Mouse (Mus musculus) liver (tissue): ENCODE measurements around the gene Pdk2.

ENCODE experiments used
- DNase-seq: peaks from one replicate; pipeline ENCODE4 v3.0.0-alpha.2; 2020; ENCODE audit warnings: mixed read lengths

Pdk2 gene

GRCm38 (mm10) chr11:95001584-95002347 lies 39.4 kb downstream of the Pdk2 start:
- DNase-seq = no peak

GRCm38 (mm10) chr11:95001058-95001457 lies 40.1 kb downstream of the Pdk2 start:
- peak; percentile 82 for DNase-seq

GRCm38 (mm10) chr11:95000548-95000947 lies 40.6 kb downstream of the Pdk2 start:
- peak; percentile 55 for DNase-seq

DNA sequence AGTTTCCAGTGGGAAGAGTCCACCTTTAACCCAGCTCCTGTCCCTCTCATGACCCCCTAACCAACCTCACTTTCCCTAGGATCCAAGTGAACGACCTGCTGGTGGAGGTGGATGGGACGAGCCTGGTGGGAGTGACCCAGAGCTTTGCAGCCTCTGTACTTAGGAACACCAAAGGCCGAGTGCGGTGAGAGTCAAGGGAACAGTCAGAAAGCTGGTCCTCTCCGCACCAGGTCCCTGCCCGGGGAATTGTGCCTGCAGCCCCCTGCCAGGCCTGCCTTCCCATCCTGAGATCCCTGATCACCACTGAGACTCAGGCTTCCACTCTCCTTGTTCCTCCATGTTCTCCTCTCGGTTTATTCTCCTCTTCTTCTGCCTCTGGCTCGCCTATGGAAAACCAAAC lies 41.0 kb downstream of the Pdk2 start:
- no peak for DNase-seq

DNA sequence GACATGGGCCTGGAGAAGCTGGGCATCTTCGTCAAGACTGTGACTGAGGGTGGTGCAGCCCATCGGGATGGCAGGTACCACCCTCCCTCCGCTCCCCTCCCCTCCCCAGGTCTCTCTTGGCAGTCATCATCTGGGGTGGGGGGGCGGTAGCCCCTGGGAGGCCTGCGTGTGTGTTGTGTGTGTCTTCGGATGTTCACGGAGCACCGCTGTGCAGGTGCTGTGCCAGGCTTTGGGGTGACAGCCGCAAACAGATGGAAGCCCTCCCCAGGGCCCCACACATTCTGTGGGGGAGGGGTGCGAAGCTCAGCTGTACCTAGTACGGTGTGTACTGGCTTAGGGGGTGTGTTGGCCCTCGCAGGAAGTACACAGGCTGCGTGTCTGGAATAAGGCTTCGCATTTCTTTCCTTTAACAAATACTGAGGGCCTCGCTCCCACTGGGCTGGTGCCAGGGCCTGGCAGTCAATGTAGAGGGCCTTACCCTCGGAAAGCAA lies 43.1 kb downstream of the Pdk2 start:
- peak; percentile 59 for DNase-seq

DNA sequence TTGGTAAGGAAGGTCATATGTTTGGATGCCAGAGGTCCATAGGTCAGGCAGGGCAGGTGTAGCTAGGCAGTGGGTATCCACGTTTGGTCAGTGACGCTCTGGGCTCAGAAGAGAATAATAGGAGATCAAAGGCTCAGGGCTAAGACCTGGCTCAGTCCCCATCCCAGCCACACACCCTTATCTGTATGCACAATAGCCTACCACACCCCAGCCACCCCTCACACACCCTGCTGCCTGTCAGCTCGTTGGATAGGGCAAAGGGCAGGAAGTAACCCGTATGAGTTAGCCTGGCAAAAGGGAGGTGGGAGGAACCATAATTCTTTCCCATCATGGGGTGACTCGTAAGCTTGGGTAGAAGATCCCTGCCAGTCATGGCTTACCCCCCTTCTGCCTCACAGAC lies 43.6 kb downstream of the Pdk2 start:
- peak; percentile 89 for DNase-seq

GRCm38 (mm10) chr11:94996984-94997383 lies 44.2 kb downstream of the Pdk2 start:
- no peak for DNase-seq

DNA sequence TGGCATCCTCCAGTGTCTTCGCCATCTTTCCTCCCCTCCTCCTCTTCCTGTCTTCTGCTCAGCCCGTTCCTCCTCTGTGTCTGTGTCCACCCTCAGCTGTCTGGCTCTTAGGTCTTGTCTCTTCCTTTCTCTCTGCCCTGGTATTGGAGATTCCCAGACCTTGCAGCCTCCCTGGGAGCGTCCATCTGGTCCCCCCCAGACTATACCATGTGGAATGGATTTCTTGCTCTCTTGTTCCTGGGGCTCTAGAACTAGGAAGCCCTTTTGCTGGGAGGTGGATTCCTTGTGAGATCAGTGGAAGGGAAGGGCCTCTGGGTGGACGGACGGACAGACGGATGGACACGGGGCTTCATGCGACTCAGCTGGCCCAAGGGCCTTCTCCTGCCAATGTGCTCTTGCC lies 45.1 kb downstream of the Pdk2 start:
- DNase-seq = no peak

- DNase-seq = no peak
Observed at GRCm38 (mm10) chr11:94994947-94995772, 46.0 kb downstream of the Pdk2 start.

DNA sequence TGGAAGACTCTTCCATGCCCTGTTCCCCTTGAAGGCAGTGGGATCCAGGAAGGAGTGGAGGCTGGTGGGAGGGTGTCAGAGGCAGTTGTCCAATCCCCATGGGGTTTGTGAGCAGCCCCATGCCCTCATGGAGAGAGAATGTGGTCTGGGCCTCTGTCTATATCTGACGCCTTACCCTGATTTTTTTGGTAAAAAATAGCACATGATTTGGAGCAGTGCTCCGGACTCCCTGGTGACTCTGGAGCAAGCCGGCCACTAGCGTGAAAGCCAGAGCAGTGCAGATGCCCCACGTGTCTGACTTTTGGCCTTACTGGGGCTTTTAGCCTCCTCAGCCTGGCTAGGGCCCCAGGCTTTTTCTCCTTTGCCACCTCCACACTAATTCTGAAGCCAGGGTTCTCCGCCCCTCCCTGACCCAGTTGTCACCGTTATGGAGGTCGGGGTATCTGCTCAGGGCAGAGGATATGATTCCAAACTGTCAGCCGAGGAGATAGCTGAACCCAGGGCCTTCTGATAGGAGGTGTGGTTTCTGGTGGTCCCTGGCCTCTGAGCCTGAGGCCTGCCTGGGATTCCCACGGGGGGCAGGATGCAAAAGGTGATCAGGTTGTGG lies 46.8 kb downstream of the Pdk2 start:
- peak; percentile 43 for DNase-seq

DNA sequence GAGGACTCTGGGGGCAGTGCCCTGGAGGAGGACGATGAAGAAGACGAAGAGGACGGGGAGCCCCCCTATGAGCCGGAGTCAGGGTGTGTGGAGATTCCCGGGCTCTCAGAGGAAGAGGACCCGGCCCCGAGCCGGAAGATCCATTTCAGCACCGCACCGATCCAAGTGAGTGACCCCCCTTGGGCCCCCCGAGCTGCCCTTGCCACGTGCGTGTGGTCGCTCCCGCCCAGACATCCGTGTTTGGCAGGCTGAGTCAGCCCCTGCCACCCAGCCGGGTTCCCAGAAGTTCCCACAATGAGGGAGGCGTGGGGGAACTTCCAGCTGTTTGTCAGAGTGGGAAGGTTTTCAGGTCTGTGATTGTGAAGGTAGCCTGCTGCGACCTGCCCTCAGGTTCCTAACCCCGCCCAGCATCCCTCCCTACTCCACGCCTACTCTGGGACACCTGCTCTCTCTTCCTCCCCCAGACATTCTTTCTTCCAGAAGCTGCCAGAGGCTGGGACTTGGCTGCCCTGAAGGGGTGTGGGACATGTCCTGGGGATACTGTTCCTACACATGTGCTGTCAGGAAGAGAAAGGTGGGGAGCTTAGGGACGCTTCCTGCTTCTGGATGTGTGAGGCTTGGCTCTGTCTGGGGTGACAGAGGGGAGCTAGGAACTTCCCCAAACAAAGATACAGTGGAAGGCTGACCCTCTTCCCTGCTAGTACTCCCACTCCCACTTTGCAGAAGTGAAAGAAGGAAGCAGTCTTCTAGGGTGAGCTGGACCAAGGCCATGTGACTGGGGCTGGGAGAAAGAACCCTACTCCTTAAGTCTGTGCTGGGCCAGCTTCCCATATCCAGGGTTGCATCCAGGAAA lies 48.2 kb downstream of the Pdk2 start:
- peak; percentile 82 for DNase-seq

DNA sequence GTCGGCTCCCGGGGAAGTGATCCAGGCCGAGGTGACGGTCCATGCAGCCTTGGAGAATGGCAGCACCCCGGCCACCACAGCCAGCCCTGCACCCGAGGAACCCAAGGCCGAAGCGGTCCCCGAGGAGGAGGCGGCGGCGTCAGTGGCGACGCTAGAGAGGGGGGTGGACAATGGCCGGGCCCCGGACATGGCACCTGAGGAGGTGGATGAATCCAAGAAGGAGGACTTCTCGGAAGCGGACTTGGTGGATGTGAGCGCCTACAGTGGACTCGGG lies 48.7 kb downstream of the Pdk2 start:
- DNase-seq = peak; percentile 37

GRCm38 (mm10) chr11:94991641-94992479 lies 49.3 kb downstream of the Pdk2 start:
- peak; percentile 74 for DNase-seq

DNA sequence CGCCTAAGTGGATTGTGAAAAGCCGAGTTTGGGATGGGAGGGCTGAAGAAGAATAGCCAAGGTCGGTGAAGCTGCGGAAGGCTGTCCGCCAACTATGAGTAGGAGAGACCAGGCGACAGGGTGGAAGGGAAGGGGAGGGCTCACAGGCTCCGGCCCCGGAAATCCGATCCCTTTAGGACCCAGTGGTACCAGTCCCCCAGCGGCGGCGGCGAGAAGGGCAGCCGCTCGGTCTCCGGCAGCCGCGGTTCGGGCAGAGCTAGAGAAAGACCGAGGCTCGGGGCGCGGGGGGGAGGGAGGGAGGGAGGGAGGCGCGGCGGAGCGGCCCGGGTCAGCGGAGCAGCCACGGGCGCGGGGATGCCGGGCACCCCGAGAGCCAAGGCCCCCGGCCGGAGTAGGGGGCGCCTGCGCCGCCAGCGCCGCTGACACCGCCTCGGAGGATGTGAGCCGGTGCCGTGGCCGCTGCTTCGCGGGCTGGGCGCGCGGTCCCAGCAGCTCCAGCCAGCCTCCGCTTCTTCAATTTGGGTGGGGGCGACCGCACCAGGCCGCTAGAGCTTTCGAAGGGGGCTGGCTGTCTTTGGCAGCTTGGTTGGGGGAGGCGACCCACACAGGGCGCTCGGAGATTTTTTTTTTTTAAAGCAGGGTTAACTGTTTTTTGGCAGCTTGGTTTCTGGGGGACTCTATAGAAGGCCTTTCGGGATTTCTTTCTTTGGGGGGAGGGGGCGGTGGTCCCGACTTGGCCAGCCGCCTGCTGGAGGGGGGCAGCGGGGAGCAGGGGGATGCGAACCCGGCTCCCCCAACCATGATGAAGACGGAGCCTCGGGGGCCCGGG lies 50.2 kb downstream of the Pdk2 start, which contains the start of gene Ppp1r9b:
Gene Ppp1r9b (plus strand): TSS at position 287 of the 829 bp plus-strand sequence.
- peak; percentile 94 for DNase-seq

DNA sequence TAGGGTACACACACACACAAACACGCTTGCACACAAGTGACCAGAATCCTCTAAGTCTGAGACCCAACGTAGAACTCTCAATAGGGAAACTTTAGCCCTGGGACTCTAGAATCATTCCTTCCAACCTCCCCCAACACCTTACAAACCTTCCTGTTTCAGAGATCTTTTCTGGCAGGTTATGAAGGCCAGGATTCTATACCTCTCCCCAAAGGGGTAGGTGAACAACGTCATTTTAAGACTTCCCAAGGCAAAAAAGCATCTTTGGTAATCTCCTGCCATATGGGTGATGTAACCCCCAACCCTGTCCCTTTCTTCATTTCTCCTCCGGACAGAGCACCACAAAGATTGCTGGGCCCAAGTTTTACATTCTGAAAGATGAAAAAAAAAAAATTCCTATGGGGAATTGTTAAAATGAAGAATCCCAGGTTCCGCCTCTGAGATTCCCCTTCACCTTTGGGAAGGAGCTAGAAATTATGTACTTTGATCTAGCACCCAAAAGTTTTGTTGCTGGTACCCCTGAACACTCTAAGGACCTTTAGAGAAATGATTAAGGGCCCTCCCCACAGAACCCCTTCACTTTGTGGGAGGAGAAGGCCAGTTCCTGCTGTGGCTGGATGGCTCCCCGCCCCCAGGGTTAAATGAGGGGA lies 50.9 kb downstream of the Pdk2 start:
- no peak for DNase-seq

- peak; percentile 86 for DNase-seq
Observed at GRCm38 (mm10) chr11:94989562-94990017, 51.6 kb downstream of the Pdk2 start.

GRCm38 (mm10) chr11:94988780-94989561 lies 52.2 kb downstream of the Pdk2 start:
- no peak for DNase-seq

- DNase-seq = no peak
Observed at GRCm38 (mm10) chr11:94987851-94988250, 53.3 kb downstream of the Pdk2 start.

- DNase-seq = no peak
Observed at GRCm38 (mm10) chr11:94987341-94987740, 53.8 kb downstream of the Pdk2 start.
